Mouse (Mus musculus): ENCODE measurements around the gene Zfpl1. TPM values are rescaled to one million over a fixed set of nuclear protein-coding genes. Genes with fewer than 3 reads are reported as not detected.
"Not testable (repeated sequence)": the region's sequence is repeated elsewhere in the genome, so short reads cannot be mapped to it uniquely, and the experiment has no call there.

Gene Zfpl1
- total RNA-seq (2021): 41.9 and 43.0 TPM in 2 replicates
- long read RNA-seq, transcript Zfpl1-201 (8 exons, 1,287 nt): minor isoform, 5 of 36 reads
- long read RNA-seq, transcript Zfpl1-208 (8 exons, 922 nt): major isoform, 10 of 36 reads
- long read RNA-seq, partial matches to known transcripts: 13 of 36 reads
- long read RNA-seq, other reads (novel, unspliced or antisense): 8 of 36 reads

GRCm38 (mm10) chr19:6084478-6085248 lies at the start of gene Zfpl1, which contains the start of gene Cdca5:
TSS of gene Zfpl1 (minus strand) at chr19:6084956.
TSS of gene Cdca5 (plus strand) at chr19:6084983.
- peak; percentile 94 for DNase-seq

GRCm38 (mm10) chr19:6133197-6133596 lies 48.4 kb upstream of the Zfpl1 start:
- DNase-seq: not testable (repeated sequence)

GRCm38 (mm10) chr19:6132171-6132827 lies 47.5 kb upstream of the Zfpl1 start:
- no peak for DNase-seq

- not testable (repeated sequence) for DNase-seq
These were observed 45.8 kb upstream of the Zfpl1 start for GRCm38 (mm10) chr19:6130414-6131128.

GRCm38 (mm10) chr19:6127760-6128341 lies 43.1 kb upstream of the Zfpl1 start, which contains the start of gene Snx15:
TSS of gene Snx15 (minus strand) at chr19:6128304.
- DNase-seq: peak; percentile 93

GRCm38 (mm10) chr19:6126789-6127580 lies 42.2 kb upstream of the Zfpl1 start:
- no peak for DNase-seq

GRCm38 (mm10) chr19:6126289-6126688 lies 41.5 kb upstream of the Zfpl1 start:
- DNase-seq: no peak

GRCm38 (mm10) chr19:6124898-6125297 lies 40.1 kb upstream of the Zfpl1 start:
- DNase-seq: no peak

GRCm38 (mm10) chr19:6123330-6123729 lies 38.6 kb upstream of the Zfpl1 start:
- no peak for DNase-seq

- no peak for DNase-seq
These were observed 37.0 kb upstream of the Zfpl1 start for GRCm38 (mm10) chr19:6121761-6122160.

- DNase-seq: no peak
These were observed 34.0 kb upstream of the Zfpl1 start for GRCm38 (mm10) chr19:6118677-6119185.

GRCm38 (mm10) chr19:6117986-6118676 lies 33.4 kb upstream of the Zfpl1 start, which contains the start of gene Sac3d1:
TSS of gene Sac3d1 (minus strand) at chr19:6118650.
- DNase-seq: peak; percentile 85

- DNase-seq: no peak
These were observed 32.7 kb upstream of the Zfpl1 start for GRCm38 (mm10) chr19:6117346-6117985.

GRCm38 (mm10) chr19:6116113-6116850 lies 31.5 kb upstream of the Zfpl1 start:
- peak; percentile 38 for DNase-seq

GRCm38 (mm10) chr19:6113116-6113515 lies 28.4 kb upstream of the Zfpl1 start:
- no peak for DNase-seq

GRCm38 (mm10) chr19:6105586-6105985 lies 20.8 kb upstream of the Zfpl1 start, which contains the start of gene Naaladl1:
TSS of gene Naaladl1 (plus strand) at chr19:6105782.
- no peak for DNase-seq

GRCm38 (mm10) chr19:6104476-6104875 lies 19.7 kb upstream of the Zfpl1 start:
- no peak for DNase-seq

GRCm38 (mm10) chr19:6102169-6102853 lies 17.6 kb upstream of the Zfpl1 start:
- no peak for DNase-seq
